19 mouse cellular contexts compared by ENCODE assay signal in the genomic region with DNA sequence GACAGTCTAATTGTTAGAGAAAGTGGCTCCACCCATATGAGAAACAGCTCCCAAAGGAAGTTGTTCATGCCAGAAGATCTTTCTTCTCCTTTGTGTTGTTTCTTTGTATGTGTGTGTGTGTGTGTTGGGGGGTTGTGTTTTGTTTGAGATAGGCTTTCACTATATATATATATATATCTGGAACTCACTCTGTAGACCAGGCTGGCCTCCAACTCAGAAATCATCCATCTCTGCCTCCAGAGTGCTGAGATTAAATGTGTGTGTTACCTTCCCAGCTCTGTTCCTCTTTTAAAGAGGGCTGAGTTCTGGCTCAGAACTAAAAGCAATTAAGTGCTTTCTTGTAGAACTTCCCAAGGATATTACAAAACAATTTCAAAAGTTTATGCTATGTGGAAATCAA. TPM values are rescaled to one million over a fixed set of nuclear protein-coding genes. Genes with fewer than 3 reads are reported as not detected.
DNase-seq lines count a peak whose midpoint lies in the region; ATAC-seq and TF ChIP-seq lines count a peak whose summit lies in the region.
"Had no signal": no experiment of that assay in that cellular context is flagged by ENCODE, and none has a peak within 500 bp of the region (broad histone marks: within the 10 kb centered on the region; RNA-seq: fewer than 3 reads in every experiment).

No protein-coding gene starts in this region.

- peak; percentile 58 to 73 for TF ChIP-seq EP300 in MEL (IDR thresholded peaks at IDR 0.05; ENCODE audit: low read depth in 1 of 2, low read length in 2 of 2)

- no peak overlapping the region for H3K4me3 ChIP-seq in MEL (ENCODE audit: control insufficient read depth in 1 of 2, insufficient read depth in 1 of 2, low read depth in 2 of 2, low read length in 2 of 2)
- H3K4me3 ChIP-seq: embryonic facial prominence, embryonic 10.5 days; embryonic facial prominence, embryonic 12.5 days; forebrain, embryonic 13.5 days; forebrain, embryonic 15.5 days had no signal

- no peak overlapping the region for H3K27ac ChIP-seq in MEL (ENCODE audit: control insufficient read depth, low read depth, low read length)
- H3K27ac ChIP-seq: embryonic facial prominence, embryonic 10.5 days; embryonic facial prominence, embryonic 12.5 days; forebrain, embryonic 13.5 days; forebrain, embryonic 15.5 days had no signal

- no peak for TF ChIP-seq CTCF in MEL (IDR thresholded peaks at IDR 0.05 in 2 of 3, conservative IDR thresholded peaks at IDR 0.05 in 1 of 3; ENCODE audit: control insufficient read depth in 1 of 3, insufficient read depth in 1 of 3, low read depth in 2 of 3, low read length in 3 of 3, poor library complexity in 1 of 3, severe bottlenecking in 1 of 3)

- TF ChIP-seq POLR2A in MEL (IDR thresholded peaks at IDR 0.05; ENCODE audit: control insufficient read depth in 1 of 2, insufficient read depth in 1 of 2, low read depth in 1 of 2, low read length in 2 of 2, poor library complexity in 1 of 2), result no peak

- DNase-seq in MEL (ENCODE audit: low read depth, low spot score), result peak; percentile 66
- no peak for DNase-seq in urinary bladder, adult 18-20 months (ENCODE audit: low spot score in 2 of 2)
- DNase-seq in ovary, postnatal 10 days (ENCODE audit: low spot score), result no peak
- DNase-seq: adrenal gland, adult 8-10 months; adrenal gland, postnatal 14 days; adrenal gland, postnatal 36 days; cerebellum, adult 11-12 months; cerebellum, adult 2 months; cerebellum, adult 9-10 months; cerebellum, postnatal 25 days; forebrain, postnatal 0 days had no signal

- TF ChIP-seq RAD21 in MEL (IDR thresholded peaks at IDR 0.05; ENCODE audit: low read depth, low read length), result no peak

- no peak overlapping the region for H3K9ac ChIP-seq in MEL (ENCODE audit: control insufficient read depth, low read depth, low read length, poor library complexity, severe bottlenecking)
- H3K9ac ChIP-seq: embryonic facial prominence, embryonic 12.5 days; forebrain, embryonic 13.5 days; forebrain, embryonic 15.5 days; forebrain, postnatal 0 days had no signal

- H3K36me3 ChIP-seq in MEL (ENCODE audit: control insufficient read depth in 1 of 2, insufficient read depth in 2 of 2, low read length in 2 of 2), result peaks cover 0 to 33% of the 10 kb centered on the region in 2 experiments; a peak in 2 of 4 replicates
- H3K36me3 ChIP-seq: forebrain, embryonic 15.5 days had no signal

- H3K9me3 ChIP-seq in MEL (replicated peaks; ENCODE audit: insufficient read depth, low read length), result no peaks in the 10 kb centered on the region
- H3K9me3 ChIP-seq: embryonic facial prominence, embryonic 10.5 days; embryonic facial prominence, embryonic 12.5 days; forebrain, embryonic 13.5 days; forebrain, embryonic 15.5 days had no signal

- H3K79me2 ChIP-seq in MEL (ENCODE audit: control insufficient read depth, insufficient read depth, low read length, poor library complexity), result no peaks in the 10 kb centered on the region

- peaks cover 12 to 18% of the 10 kb centered on the region in 2 experiments for H3K4me1 ChIP-seq in MEL (ENCODE audit: control insufficient read depth in 1 of 2, insufficient read depth in 2 of 2, low read length in 2 of 2)
- H3K4me1 ChIP-seq: embryonic facial prominence, embryonic 10.5 days; embryonic facial prominence, embryonic 12.5 days; forebrain, embryonic 13.5 days; forebrain, embryonic 15.5 days had no signal

- H3K27me3 ChIP-seq in MEL (ENCODE audit: control insufficient read depth in 1 of 2, insufficient read depth in 2 of 2, low read length in 2 of 2), result no peaks in the 10 kb centered on the region
- H3K27me3 ChIP-seq: embryonic facial prominence, embryonic 12.5 days; forebrain, embryonic 13.5 days; forebrain, embryonic 15.5 days; Patski had no signal

- ATAC-seq in granulocyte monocyte progenitor cell, adult 5-6 weeks (replicated peaks; ENCODE audit: poor library complexity, severe bottlenecking), result peak; percentile 52
- ATAC-seq in megakaryocyte progenitor cell, adult 5-6 weeks (replicated peaks; ENCODE audit: poor library complexity), result peak; percentile 20; the same call in 1 of the 2 replicates
- ATAC-seq: activated CD4-positive, CD25-positive, alpha-beta regulatory T cell, adult 4 months; forebrain, embryonic 13.5 days; forebrain, embryonic 15.5 days; forebrain, postnatal 0 days; Patski had no signal

TF ChIP-seq in MEL, 35 proteins besides CTCF, POLR2A, EP300 and RAD21:
- no peak for TF ChIP-seq SMC3 (IDR thresholded peaks at IDR 0.05; ENCODE audit: low read depth, low read length)
- peak; percentile 71; the same call in 1 of the 2 replicates for TF ChIP-seq TCF12 (IDR thresholded peaks at IDR 0.05; ENCODE audit: low read depth, low read length)
- peak; percentile 51 for TF ChIP-seq ETS1 (IDR thresholded peaks at IDR 0.05; ENCODE audit: low read depth, low read length)
- peak; percentile 11; the same call in 1 of the 2 replicates for TF ChIP-seq MXI1 (IDR thresholded peaks at IDR 0.05; ENCODE audit: low read depth, low read length)
- TF ChIP-seq BHLHE40 (IDR thresholded peaks at IDR 0.05; ENCODE audit: borderline replicate concordance, low read depth, low read length), result 0 out of 2 replicates have a peak, but pooled peaks have one; percentile 11
- TF ChIP-seq ZNF384 (IDR thresholded peaks at IDR 0.05; ENCODE audit: low read depth, low read length), result no peak
- TF ChIP-seq CHD1 (IDR thresholded peaks at IDR 0.05; ENCODE audit: low read depth, low read length), result no peak
- peak; percentile 75 for TF ChIP-seq GATA1 (IDR thresholded peaks at IDR 0.05; ENCODE audit: low read depth, low read length)
- TF ChIP-seq RCOR1 (IDR thresholded peaks at IDR 0.05; ENCODE audit: low read depth, low read length), result peak; percentile 97
- 0 out of 2 replicates have a peak, but pooled peaks have one; percentile 24 for TF ChIP-seq SIN3A (IDR thresholded peaks at IDR 0.05; ENCODE audit: low read length)
- TF ChIP-seq TBP (IDR thresholded peaks at IDR 0.05; ENCODE audit: low read depth, low read length), result no peak
- TF ChIP-seq POLR2AphosphoS2 (IDR thresholded peaks at IDR 0.05; ENCODE audit: low read length), result no peak

RNA-seq across cellular contexts. Expression of a gene that starts 8.2 kb away (rescaled TPM):
- 14.1 and 15.8 TPM in 2 replicates for total RNA-seq in MEL (2012; rRNA removed)
- polyA plus RNA-seq in MEL (2012; ENCODE audit: insufficient read depth in 1 of 2, insufficient read length in 2 of 2, low read depth in 1 of 2, low replicate concordance in 2 of 2, missing spikeins in 1 of 2), result 10 to 100 TPM in 1 of 2 experiments, not detected in 1; 39.0 TPM
- total RNA-seq in granulocyte monocyte progenitor cell, adult 5-6 weeks (2014; fragmentation: Nextera tagmentation), result 30.9 and 46.7 TPM in 2 replicates
- total RNA-seq in granulocyte monocyte progenitor cell, adult 5-6 weeks (2017), result 41.4 and 53.7 TPM in 2 replicates
- 56.3 and 65.9 TPM in 2 replicates for total RNA-seq in megakaryocyte progenitor cell, adult 5-6 weeks (2015)
- 42.6 and 56.5 TPM in 2 replicates for total RNA-seq in megakaryocyte progenitor cell, adult 5-6 weeks (2017)
